Mouse (Mus musculus) limb, embryonic 11.5 days (tissue): ENCODE measurements around the gene Zfpl1. TPM values are rescaled to one million over a fixed set of nuclear protein-coding genes. Genes with fewer than 3 reads are reported as not detected.

Source experiments
- ATAC-seq: fragments of 200-750 bp; cut with Nextera tagmentation; 2 replicates; pipeline ENCODE4 v1.8.0; 2017; ENCODE audit warnings: low read depth; ENCODE audit not compliant: insufficient number of reproducible peaks, low FRiP score, low TSS enrichment
- DNase-seq: peaks from one replicate; pipeline ENCODE4 v3.0.0-alpha.2; 2015; ENCODE audit warnings: low spot score
- H3K27ac ChIP-seq: fragments of 300-500 bp; sonication (generic); replicated peaks from 2 replicates; pipeline ENCODE4 v1.5.1; 2014; ENCODE audit warnings: low read depth, mild to moderate bottlenecking, low read length
- H3K27me3 ChIP-seq: fragments of 300-500 bp; sonication (generic); 2 replicates; pipeline ENCODE4 v1.6.1; 2014; ENCODE audit warnings: mild to moderate bottlenecking, low read length, mixed read lengths; ENCODE audit not compliant: control insufficient read depth, insufficient read depth
- H3K36me3 ChIP-seq: fragments of 300-500 bp; sonication (generic); 2 replicates; pipeline ENCODE4 v1.6.1; 2014; ENCODE audit warnings: mild to moderate bottlenecking, low read length, moderate library complexity, mixed read lengths; ENCODE audit not compliant: control insufficient read depth, insufficient read depth
- H3K4me1 ChIP-seq: fragments of 300-500 bp; sonication (generic); 2 replicates; pipeline ENCODE4 v1.6.1; 2014; ENCODE audit warnings: low read length, mixed read lengths; ENCODE audit not compliant: control insufficient read depth, insufficient read depth
- H3K4me2 ChIP-seq: fragments of 300-500 bp; sonication (generic); 2 replicates; pipeline ENCODE4 v1.6.1; 2014; ENCODE audit warnings: low read depth, mild to moderate bottlenecking, moderate library complexity; ENCODE audit not compliant: severe bottlenecking
- H3K4me3 ChIP-seq: fragments of 300-500 bp; sonication (generic); 2 replicates; pipeline ENCODE4 v1.5.1; 2014; ENCODE audit warnings: low read depth, low read length
- H3K9ac ChIP-seq: fragments of 300-500 bp; sonication (generic); 2 replicates; pipeline ENCODE4 v1.6.1; 2014; ENCODE audit warnings: mild to moderate bottlenecking, low read length
- H3K9me3 ChIP-seq: fragments of 300-500 bp; sonication (generic); 2 replicates; pipeline ENCODE4 v1.6.1; 2016; ENCODE audit warnings: low read length; ENCODE audit not compliant: control insufficient read depth
- WGBS: fragments of 180-500 bp; shearing (Covaris S2); extraction: QIAGEN DNeasy Blood & Tissue Kit; methylation state at CpG from one replicate; pipeline ENCODE4 v1.1.7; 2014; 5-methylcytosine and 5-hydroxymethylcytosine counted together
- microRNA-seq: library from miRNA; unstranded; fragments of <30 nt; microRNA quantifications from one replicate; pipeline ENCODE4, GENCODE M21; 2016
- polyA plus RNA-seq: library from polyadenylated mRNA; unstranded; fragments of >200 nt; fragmentation: Nextera tagmentation; extraction: Ambion mirVana; gene quantifications from 2 replicates; pipeline ENCODE4 v1.2.1, GENCODE M21; 2014

The Zfpl1 gene
- polyA plus RNA-seq, 1 experiment from 2014 or later, result 73.5 TPM

- no peak overlapping the region for H3K4me3 ChIP-seq
- H3K4me2 ChIP-seq, result no peak overlapping the region
- DNase-seq (no peak), ATAC-seq (no peak)
- no peaks in the 10 kb centered on the region for H3K4me1 ChIP-seq
- H3K27ac ChIP-seq, result no peak overlapping the region
- no peaks in the 10 kb centered on the region for H3K9me3 ChIP-seq
- 77% methylated on average over 9 of the region's 9 CpGs for WGBS
- no peaks in the 10 kb centered on the region for H3K36me3 ChIP-seq
- H3K9ac ChIP-seq, result no peak overlapping the region
- no peaks in the 10 kb centered on the region for H3K27me3 ChIP-seq
Measured at GRCm38 (mm10) chr19:6035966-6036585, 48.7 kb downstream of the Zfpl1 start.

Small RNAs within 50 kb of the gene (microRNA-seq; reads per million reads assigned to microRNA genes)
- gene Mir6988, result 0.92 reads per million

Other genes starting within 250 kb of the Zfpl1 start
- gene Frmd8, start 209.7 kb downstream of the Zfpl1 start, polyA plus RNA-seq, result 21.2 and 24.4 TPM in 2 replicates
- gene Slc25a45, start 207.1 kb downstream of the Zfpl1 start, polyA plus RNA-seq, result 1.5 TPM in 2 replicates
- gene Tigd3, start 190.8 kb downstream of the Zfpl1 start, polyA plus RNA-seq, result 4.7 and 5.1 TPM in 2 replicates
- 209 and 218 TPM in 2 replicates for gene Dpf2, start 171.9 kb downstream of the Zfpl1 start, polyA plus RNA-seq
- gene Cdc42ep2, start 160.1 kb downstream of the Zfpl1 start, polyA plus RNA-seq, result 1.5 and 2.2 TPM in 2 replicates
- gene Pola2, start 120.8 kb downstream of the Zfpl1 start, polyA plus RNA-seq, result 109 and 111 TPM in 2 replicates
- gene Slc22a20, start 98.8 kb downstream of the Zfpl1 start, polyA plus RNA-seq, result not detected in 2 replicates
- 3.6 and 4.5 TPM in 2 replicates for gene Capn1, start 69.1 kb downstream of the Zfpl1 start, polyA plus RNA-seq
- 30.3 and 32.2 TPM in 2 replicates for gene Syvn1, start 38.4 kb downstream of the Zfpl1 start, polyA plus RNA-seq
- 95.3 and 98.6 TPM in 2 replicates for gene Mrpl49, start 27.2 kb downstream of the Zfpl1 start, polyA plus RNA-seq
- 894 and 914 TPM in 2 replicates for gene Fau, start 27.1 kb downstream of the Zfpl1 start, polyA plus RNA-seq
- 37.8 and 40.3 TPM in 2 replicates for gene Znhit2, start 23.8 kb downstream of the Zfpl1 start, polyA plus RNA-seq
- 21.6 and 25.2 TPM in 2 replicates for gene Tm7sf2, start 16.6 kb downstream of the Zfpl1 start, polyA plus RNA-seq
- gene Vps51, start 7.7 kb downstream of the Zfpl1 start, polyA plus RNA-seq, result 50.7 and 52.1 TPM in 2 replicates
- not detected in 2 replicates for gene Tmem262, start 4.9 kb downstream of the Zfpl1 start, polyA plus RNA-seq
- gene Gm28374, start 2.7 kb downstream of the Zfpl1 start, polyA plus RNA-seq, result 2.1 and 2.9 TPM in 2 replicates
- 60.5 and 63.8 TPM in 2 replicates for gene Cdca5, start within 50 bp of the Zfpl1 start, polyA plus RNA-seq
- 0.70 TPM in 1 of 2 replicates, not detected in the other for gene AC131692.1, start 9.5 kb upstream of the Zfpl1 start, polyA plus RNA-seq
- gene Naaladl1, start 20.8 kb upstream of the Zfpl1 start, polyA plus RNA-seq, result 0.47 and 0.87 TPM in 2 replicates
- gene Sac3d1, start 33.7 kb upstream of the Zfpl1 start, polyA plus RNA-seq, result 65.4 and 65.8 TPM in 2 replicates
- gene Snx15, start 43.3 kb upstream of the Zfpl1 start, polyA plus RNA-seq, result 27.1 and 27.7 TPM in 2 replicates
- gene Batf2, start 56.0 kb upstream of the Zfpl1 start, polyA plus RNA-seq, result not detected in 2 replicates
- gene Arl2, start 56.6 kb upstream of the Zfpl1 start, polyA plus RNA-seq, result 66.8 and 68.0 TPM in 2 replicates
- not detected in 2 replicates for gene Majin, start 99.4 kb upstream of the Zfpl1 start, polyA plus RNA-seq
- gene Gpha2, start 141.4 kb upstream of the Zfpl1 start, polyA plus RNA-seq, result 2.0 and 2.4 TPM in 2 replicates
- 18.6 and 19.2 TPM in 2 replicates for gene Ppp2r5b, start 150.9 kb upstream of the Zfpl1 start, polyA plus RNA-seq
- gene Atg2a, start 156.7 kb upstream of the Zfpl1 start, polyA plus RNA-seq, result 8.9 and 10.5 TPM in 2 replicates
- 56.1 and 59.3 TPM in 2 replicates for gene Ehd1, start 191.8 kb upstream of the Zfpl1 start, polyA plus RNA-seq
- 0.54 and 0.69 TPM in 2 replicates for gene Cdc42bpg, start 221.5 kb upstream of the Zfpl1 start, polyA plus RNA-seq